Mouse (Mus musculus) heart, adult 2 months (tissue): ENCODE data around the gene A830018L16Rik. TPM values are rescaled to one million over a fixed set of nuclear protein-coding genes. Genes with fewer than 3 reads are reported as not detected.
A peak's percentile ranks its signal among the peaks of the same experiment; 100 is the strongest.

ENCODE experiments used
- DNase-seq, 2 experiments: peaks; one replicate each; pipeline ENCODE4 v3.0.0; 2021
- H3K27ac ChIP-seq: fragments of 200-600 bp; 2 replicates; pipeline ENCODE4 v1.8.1; 2022
- H3K27me3 ChIP-seq: fragments of 200-500 bp; 2 replicates; pipeline ENCODE4 v1.6.1; 2012; ENCODE audit warnings: mild to moderate bottlenecking, low read length, inconsistent platforms, mixed read lengths; ENCODE audit not compliant: control insufficient read depth, insufficient read depth
- H3K36me3 ChIP-seq: fragments of 200-500 bp; 2 replicates; pipeline ENCODE4 v1.6.1; 2012; ENCODE audit warnings: low read length, inconsistent platforms; ENCODE audit not compliant: control insufficient read depth, insufficient read depth
- H3K4me1 ChIP-seq: fragments of 200-500 bp; 2 replicates; pipeline ENCODE4 v1.6.1; 2011; ENCODE audit warnings: low read length; ENCODE audit not compliant: control insufficient read depth, insufficient read depth
- H3K4me3 ChIP-seq: fragments of 200-600 bp; 2 replicates; pipeline ENCODE4 v1.8.1; 2022
- H3K79me2 ChIP-seq: fragments of 200-500 bp; replicated peaks from 2 replicates; pipeline ENCODE4 v1.6.1; 2012; ENCODE audit warnings: mild to moderate bottlenecking, inconsistent platforms, low read length, moderate library complexity, mixed read lengths; ENCODE audit not compliant: control insufficient read depth, insufficient read depth
- H3K9ac ChIP-seq: fragments of 200-500 bp; 2 replicates; pipeline ENCODE4 v1.6.1; 2012; ENCODE audit warnings: low read depth, mild to moderate bottlenecking, control low read depth, inconsistent platforms, low read length, mixed read lengths
- CTCF ChIP-seq: fragments of 200-600 bp; IDR thresholded peaks from 2 replicates; pipeline ENCODE4 v1.8.1; 2022; ENCODE audit warnings: antibody characterized with exemption, mild to moderate bottlenecking, moderate library complexity
- EP300 ChIP-seq: fragments of 200-500 bp; IDR thresholded peaks from 2 replicates; pipeline ENCODE4 v1.6.1; 2011; ENCODE audit warnings: low read depth, low read length, control low read depth; ENCODE audit not compliant: insufficient read depth
- POLR2A ChIP-seq: fragments of 200-500 bp; IDR thresholded peaks from 2 replicates; pipeline ENCODE4 v1.6.1; 2011; ENCODE audit warnings: mild to moderate bottlenecking, low read depth, low read length, control low read depth; ENCODE audit not compliant: insufficient read depth
- WGBS: fragments of 180-500 bp; shearing (Covaris S2); methylation state at CpG from one replicate; pipeline ENCODE4 v1.1.7; 2018; 5-methylcytosine and 5-hydroxymethylcytosine counted together
- intact Hi-C: fragments of 180-260 bp; cut with DNase I; formaldehyde crosslinking; loops from one replicate; pipeline ENCODE4 v1.15.1; 2025
- polyA plus RNA-seq: library from polyadenylated mRNA; depleted of rRNA; stranded (reverse); fragments of >200 nt; gene quantifications from 2 replicates; pipeline ENCODE4 v1.2.3, GENCODE M21; 2012
- total RNA-seq, 2 experiments: library from RNA; stranded (reverse); gene quantifications; 2 replicates each; pipeline ENCODE4 v1.2.3; 2021

The A830018L16Rik gene
- total and polyA plus RNA-seq, 3 experiments = 0.18 to 0.61 (median 0.34) TPM

DNA sequence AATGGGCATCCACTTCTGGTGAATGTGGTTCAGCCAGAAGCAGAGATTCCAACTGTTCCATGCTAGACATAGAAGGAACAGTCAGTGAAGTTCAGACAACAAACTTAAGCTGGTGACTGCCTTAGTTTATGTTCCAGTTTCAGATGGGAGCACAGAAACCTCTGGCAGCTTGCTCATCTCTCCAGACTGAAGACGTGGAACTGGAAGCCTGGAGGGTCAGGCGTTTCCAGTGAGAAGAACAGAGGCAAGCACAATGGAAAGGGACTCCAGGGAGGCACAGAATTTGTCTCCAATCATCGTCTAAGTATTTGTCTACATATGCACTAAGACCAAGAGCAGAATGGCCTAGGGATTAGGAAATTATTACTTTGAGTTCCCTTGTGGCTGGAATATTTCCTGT lies 576.1 kb downstream of the A830018L16Rik start:
- Histone ChIP-seq H3K9ac (no peak overlapping the region), H3K27ac (no peak overlapping the region), H3K36me3 (no peaks in the 10 kb centered on the region), H3K27me3 (no peaks in the 10 kb centered on the region), H3K4me3 (no peak overlapping the region), H3K79me2 (no peaks in the 10 kb centered on the region), H3K4me1 (no peaks in the 10 kb centered on the region)
- 52% methylated on average over 3 of the region's 3 CpGs for WGBS
- peak in 1 of 2 experiments; percentile 4 for DNase-seq
- intact Hi-C loops = no loop called here
- no peak for TF ChIP-seq POLR2A

DNA sequence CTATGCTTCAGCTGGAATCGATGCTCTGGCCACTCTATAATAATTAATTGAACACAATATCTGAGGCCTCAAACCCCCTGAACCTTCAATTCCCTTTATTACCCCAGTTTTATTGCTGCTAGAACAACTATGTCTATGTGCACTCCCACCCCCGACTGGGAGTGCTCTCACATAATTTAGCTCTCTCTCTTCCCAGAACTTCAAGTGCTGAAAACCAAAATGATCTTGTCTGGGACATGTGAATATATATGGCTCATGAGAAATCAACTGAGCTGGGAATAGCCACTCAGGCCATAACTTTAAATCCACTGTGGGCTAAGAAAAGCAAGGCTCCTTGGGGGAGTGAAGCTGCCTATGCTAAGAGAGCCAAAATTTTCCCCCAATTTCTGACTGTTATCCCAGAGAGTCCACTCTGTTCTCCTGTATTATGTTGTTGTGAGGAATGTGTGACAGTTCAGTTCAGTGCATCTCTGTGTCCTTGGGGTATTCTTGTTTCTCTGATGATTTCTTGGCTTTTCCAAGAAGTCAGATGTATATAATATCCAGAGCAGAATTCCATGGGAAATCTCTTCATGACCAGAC lies 582.5 kb downstream of the A830018L16Rik start:
- no peak overlapping the region for H3K4me3 ChIP-seq
- 73% methylated on average over 2 of the region's 2 CpGs for WGBS
- H3K9ac ChIP-seq = no peak overlapping the region
- H3K36me3 ChIP-seq = no peaks in the 10 kb centered on the region
- H3K79me2 ChIP-seq = no peaks in the 10 kb centered on the region
- no peaks in the 10 kb centered on the region for H3K27me3 ChIP-seq
- intact Hi-C loops = no loop called here
- H3K4me1 ChIP-seq = no peaks in the 10 kb centered on the region
- TF ChIP-seq CTCF = no peak
- TF ChIP-seq EP300 = no peak
- TF ChIP-seq POLR2A = no peak
- DNase-seq = no peak
- no peak overlapping the region for H3K27ac ChIP-seq

DNA sequence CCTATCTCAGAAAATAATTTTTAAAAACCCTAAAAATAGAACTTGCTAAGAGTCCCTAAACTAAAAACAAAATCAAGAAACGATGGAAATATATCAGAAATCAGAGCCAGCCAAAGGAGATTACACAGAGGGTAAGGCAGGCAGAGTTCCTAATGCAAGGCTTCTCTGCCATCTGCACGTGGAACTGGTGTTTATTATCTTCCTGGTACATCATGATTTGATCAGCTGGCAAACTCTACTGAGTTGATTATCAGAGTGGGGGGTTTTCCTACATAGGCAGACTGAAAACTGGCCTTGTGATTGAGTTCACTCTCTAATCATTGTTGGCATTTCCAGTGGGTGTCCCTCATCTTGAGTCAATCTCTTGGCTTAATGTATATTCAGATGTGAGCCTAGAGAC lies 583.7 kb downstream of the A830018L16Rik start:
- Histone ChIP-seq H3K79me2 (no peaks in the 10 kb centered on the region), H3K27me3 (no peaks in the 10 kb centered on the region), H3K4me3 (no peak overlapping the region), H3K9ac (no peak overlapping the region), H3K4me1 (no peaks in the 10 kb centered on the region), H3K36me3 (no peaks in the 10 kb centered on the region), H3K27ac (no peak overlapping the region)
- TF ChIP-seq POLR2A (no peak), EP300 (no peak), CTCF (no peak)
- DNase-seq = no peak
- 51% methylated on average over 2 of the region's 2 CpGs for WGBS
- intact Hi-C loops = no loop called here

DNA sequence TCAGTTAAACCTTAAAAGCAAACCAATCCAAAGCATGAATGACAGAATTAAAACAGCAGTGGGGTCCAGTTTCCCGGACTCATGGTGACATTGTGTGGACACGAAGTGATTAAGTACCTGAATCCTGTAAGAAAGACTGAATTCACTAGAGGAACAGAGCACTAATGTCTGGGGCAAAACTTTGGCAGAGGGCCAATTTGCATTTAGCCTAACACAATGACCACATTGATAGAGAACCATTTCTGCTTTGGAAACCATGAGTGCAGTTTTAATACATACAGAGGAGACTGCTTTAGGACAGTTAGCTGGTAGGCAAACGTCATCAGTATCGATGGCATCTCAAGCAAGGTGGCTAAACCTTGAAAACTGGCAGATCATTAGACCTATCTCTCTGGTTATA lies 586.7 kb downstream of the A830018L16Rik start:
- no peak overlapping the region for H3K9ac ChIP-seq
- no peaks in the 10 kb centered on the region for H3K36me3 ChIP-seq
- no peaks in the 10 kb centered on the region for H3K4me1 ChIP-seq
- no peaks in the 10 kb centered on the region for H3K79me2 ChIP-seq
- no peak overlapping the region for H3K27ac ChIP-seq
- 59% methylated on average over 4 of the region's 4 CpGs for WGBS
- no peak for TF ChIP-seq POLR2A
- TF ChIP-seq EP300 = no peak
- TF ChIP-seq CTCF = no peak
- H3K27me3 ChIP-seq = no peaks in the 10 kb centered on the region
- no peak overlapping the region for H3K4me3 ChIP-seq
- intact Hi-C loops = no loop called here
- DNase-seq = no peak

DNA sequence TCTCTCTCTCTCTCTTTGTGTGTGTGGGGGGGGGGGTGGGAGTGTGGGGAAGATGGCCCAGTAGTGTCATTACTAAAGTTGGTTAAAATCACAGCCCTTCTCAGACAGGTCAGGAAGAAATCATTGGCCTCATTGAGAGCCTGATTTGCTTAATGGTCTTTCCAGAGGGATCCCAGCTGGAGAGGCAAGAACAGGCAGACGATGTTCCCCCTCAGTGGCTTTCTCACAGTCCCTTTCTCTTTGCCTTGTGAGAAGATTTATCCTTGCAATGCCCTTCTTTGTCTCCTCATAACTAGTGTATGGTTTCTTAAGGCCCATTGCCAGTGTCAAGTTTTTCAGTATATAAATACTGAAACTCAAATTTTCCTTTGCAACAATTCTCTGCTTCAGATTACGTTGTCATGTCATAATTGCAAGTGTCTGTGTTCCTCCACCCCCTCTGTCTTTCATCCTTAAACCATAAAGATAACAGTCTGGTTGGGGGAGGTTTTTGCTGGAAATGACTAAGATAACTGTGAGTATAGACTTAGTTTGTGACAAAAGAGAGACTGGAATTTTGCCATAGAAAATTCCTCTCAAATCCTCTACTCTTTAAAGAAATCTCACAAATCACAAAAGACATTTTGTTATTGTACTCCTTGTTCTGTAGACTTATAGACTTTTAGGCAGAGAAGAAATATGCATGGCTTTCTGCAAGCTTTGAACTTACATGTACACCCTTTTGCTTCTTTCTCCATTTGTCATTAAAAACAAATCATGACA lies 595.1 kb downstream of the A830018L16Rik start:
- no peak overlapping the region for H3K27ac ChIP-seq
- 20% methylated on average over 2 of the region's 2 CpGs for WGBS
- no peaks in the 10 kb centered on the region for H3K36me3 ChIP-seq
- H3K79me2 ChIP-seq = no peaks in the 10 kb centered on the region
- DNase-seq = no peak
- H3K9ac ChIP-seq = no peak overlapping the region
- no peaks in the 10 kb centered on the region for H3K4me1 ChIP-seq
- intact Hi-C loops = no loop called here
- no peak overlapping the region for H3K4me3 ChIP-seq
- TF ChIP-seq POLR2A (no peak), CTCF (no peak), EP300 (no peak)
- H3K27me3 ChIP-seq = 0 out of 2 replicates have a peak, but pooled peaks cover 1% of the 10 kb centered on the region

DNA sequence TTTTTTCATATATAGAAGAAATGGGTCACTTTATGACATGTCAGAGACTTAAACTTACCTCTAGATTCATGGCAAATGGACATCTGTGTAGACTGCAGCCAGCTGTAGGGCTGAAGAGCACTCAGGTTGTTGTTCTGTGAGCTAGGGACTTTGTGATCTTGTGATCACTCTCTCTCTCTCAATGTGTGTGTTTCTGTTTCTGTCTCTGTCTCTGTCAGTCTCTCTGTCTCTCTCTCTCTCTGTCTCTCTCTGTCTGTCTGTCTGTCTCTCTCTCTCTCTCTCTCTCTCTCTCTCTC lies 595.6 kb downstream of the A830018L16Rik start:
- H3K9ac ChIP-seq = no peak overlapping the region
- no peaks in the 10 kb centered on the region for H3K4me1 ChIP-seq
- H3K36me3 ChIP-seq = no peaks in the 10 kb centered on the region
- TF ChIP-seq EP300 (no peak), CTCF (no peak), POLR2A (no peak)
- H3K4me3 ChIP-seq = no peak overlapping the region
- H3K27me3 ChIP-seq = 0 out of 2 replicates have a peak, but pooled peaks cover 1% of the 10 kb centered on the region
- intact Hi-C loops = no loop called here
- no peak for DNase-seq
- H3K27ac ChIP-seq = no peak overlapping the region
- H3K79me2 ChIP-seq = no peaks in the 10 kb centered on the region
